Mouse (Mus musculus) thymus, postnatal 36 days (tissue): ENCODE results near the gene Fem1b.
"Not testable (repeated sequence)": the region's sequence is repeated elsewhere in the genome, so short reads cannot be mapped to it uniquely, and the experiment has no call there.

Experiments
- DNase-seq, 2 experiments: peaks; one replicate each; pipeline ENCODE4 v3.0.0; 2022; ENCODE audit warnings: mixed read lengths in 2 of 2

Fem1b gene

GRCm38 (mm10) chr9:62826456-62826855 is 14.7 kb upstream of the Fem1b start:
- no peak for DNase-seq

GRCm38 (mm10) chr9:62825791-62826393 is 14.2 kb upstream of the Fem1b start:
- peak in 1 of 2 experiments; percentile 48 for DNase-seq

GRCm38 (mm10) chr9:62821811-62822210 is 10.1 kb upstream of the Fem1b start:
- DNase-seq: no peak

- no peak for DNase-seq
Measured at GRCm38 (mm10) chr9:62820829-62821228, 9.1 kb upstream of the Fem1b start.

GRCm38 (mm10) chr9:62819910-62820309 is 8.2 kb upstream of the Fem1b start:
- not testable (repeated sequence) for DNase-seq

GRCm38 (mm10) chr9:62819494-62819893 is 7.8 kb upstream of the Fem1b start:
- no peak for DNase-seq

GRCm38 (mm10) chr9:62817828-62818614 is 6.3 kb upstream of the Fem1b start:
- DNase-seq: no peak

GRCm38 (mm10) chr9:62817099-62817571 is 5.4 kb upstream of the Fem1b start:
- DNase-seq: no peak

GRCm38 (mm10) chr9:62816323-62817098 is 4.8 kb upstream of the Fem1b start:
- DNase-seq: no peak

- DNase-seq: no peak
Measured at GRCm38 (mm10) chr9:62814751-62815150, 3.0 kb upstream of the Fem1b start.

GRCm38 (mm10) chr9:62812216-62813049 is 699 bp upstream of the Fem1b start:
- no peak for DNase-seq

GRCm38 (mm10) chr9:62810543-62811515 is 905 bp downstream of the Fem1b start:
- DNase-seq: peak in 1 of 2 experiments; percentile 27

GRCm38 (mm10) chr9:62810095-62810494 is 1.6 kb downstream of the Fem1b start:
- no peak for DNase-seq

- not testable (repeated sequence) for DNase-seq
Measured at GRCm38 (mm10) chr9:62799218-62799617, 12.5 kb downstream of the Fem1b start.

GRCm38 (mm10) chr9:62789856-62790255 is 21.9 kb downstream of the Fem1b start:
- DNase-seq: no peak

- no peak for DNase-seq
Measured at GRCm38 (mm10) chr9:62786721-62787120, 25.0 kb downstream of the Fem1b start.

- DNase-seq: no peak
Measured at GRCm38 (mm10) chr9:62784233-62784632, 27.5 kb downstream of the Fem1b start.

GRCm38 (mm10) chr9:62782976-62783781 is 28.6 kb downstream of the Fem1b start:
- DNase-seq: no peak

- no peak for DNase-seq
Measured at GRCm38 (mm10) chr9:62781965-62782364, 29.8 kb downstream of the Fem1b start.

GRCm38 (mm10) chr9:62778721-62779120 is 33.0 kb downstream of the Fem1b start:
- no peak for DNase-seq
